Mouse (Mus musculus): Measurements from ENCODE around the gene Gipc3. TPM values are rescaled to one million over a fixed set of nuclear protein-coding genes. Genes with fewer than 3 reads are reported as not detected.
A peak's percentile ranks its signal among the peaks of the same experiment; 100 is the strongest.

Gene Gipc3
- polyA plus RNA-seq, 1 experiment from 2014 or later = 0.10 TPM

DNA sequence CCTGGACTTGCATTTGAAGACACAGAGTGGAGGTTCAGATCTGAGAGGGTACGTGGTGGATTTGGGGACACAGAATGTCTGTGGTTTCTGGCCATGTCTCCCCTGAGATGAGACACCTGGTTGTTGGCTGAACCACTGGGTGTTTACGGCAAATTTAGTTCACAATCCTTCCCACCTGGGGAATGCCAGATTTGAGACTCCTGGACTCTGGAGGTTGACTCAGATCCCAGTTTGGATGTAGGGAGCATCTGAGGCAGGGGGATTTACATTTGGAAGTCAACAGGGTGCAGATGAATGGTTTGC lies 34.2 kb upstream of the Gipc3 start:
- no peaks in the 10 kb centered on the region for H3K9me3 ChIP-seq (ENCODE audit: control insufficient read depth, low read length)
- H3K4me3 ChIP-seq (ENCODE audit: low read length) = peak overlapping the region; percentile 87
- H3K9ac ChIP-seq (ENCODE audit: low read length) = peak overlapping the region; percentile 98
- peak overlapping the region; percentile 66; the same call in 1 of the 2 replicates for H3K27ac ChIP-seq (ENCODE audit: low read length)
- ATAC-seq (ENCODE audit: low read depth) = no peak
- peak overlapping the region; percentile 92 for H3K4me2 ChIP-seq (ENCODE audit: low read depth, low read length)
- WGBS = 31% methylated on average over 2 of the region's 2 CpGs
- no peaks in the 10 kb centered on the region for H3K27me3 ChIP-seq (ENCODE audit: control insufficient read depth, insufficient read depth, low read depth, low read length)
- H3K4me1 ChIP-seq (replicated peaks; ENCODE audit: control insufficient read depth, insufficient read depth, low read length) = peaks cover 23% of the 10 kb centered on the region
- peaks cover 19% of the 10 kb centered on the region for H3K36me3 ChIP-seq (ENCODE audit: control insufficient read depth, insufficient read depth, low read length)

DNA sequence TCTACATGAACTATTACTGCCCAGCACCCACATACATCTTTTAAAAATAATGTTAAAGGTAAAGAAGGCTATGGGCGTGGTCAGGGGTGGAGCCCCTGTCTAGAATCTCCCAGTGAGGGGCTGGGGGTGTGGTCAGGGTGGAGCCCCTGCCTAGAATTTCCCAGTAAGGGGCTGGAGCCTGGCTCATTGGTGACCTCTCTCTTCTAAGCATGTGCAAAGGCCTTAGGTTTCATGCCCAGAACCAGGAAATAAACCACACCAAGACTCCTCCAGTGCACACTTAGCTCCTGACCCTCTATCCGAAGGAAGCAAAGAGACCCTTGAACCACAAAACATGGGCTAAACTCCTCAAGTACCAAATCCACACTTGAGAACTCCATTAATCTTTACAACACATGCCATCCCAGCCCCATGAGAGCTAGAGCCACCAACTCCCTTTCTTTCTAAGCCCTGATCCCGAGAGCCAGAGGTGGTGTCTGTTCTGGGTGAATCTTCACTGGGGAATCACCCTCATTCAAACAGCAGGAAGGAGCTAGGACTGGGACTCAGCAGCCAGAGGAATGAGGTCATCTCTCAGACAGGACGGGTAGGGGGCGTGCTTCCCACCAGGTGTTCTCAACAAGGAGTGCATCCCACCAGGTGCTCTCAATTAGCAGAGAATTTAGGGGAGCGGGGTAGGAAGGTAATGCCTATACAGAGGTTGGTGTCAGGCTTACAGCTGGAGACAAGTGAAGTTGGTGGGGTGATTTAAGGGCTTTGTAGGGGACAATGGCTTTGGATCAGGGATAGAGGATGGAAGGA lies 33.7 kb upstream of the Gipc3 start:
- peaks cover 19% of the 10 kb centered on the region for H3K36me3 ChIP-seq (ENCODE audit: control insufficient read depth, insufficient read depth, low read length)
- H3K4me3 ChIP-seq (ENCODE audit: low read length) = peak overlapping the region; percentile 87
- H3K9ac ChIP-seq (ENCODE audit: low read length) = peak overlapping the region; percentile 98
- H3K4me2 ChIP-seq (ENCODE audit: low read depth, low read length) = peak overlapping the region; percentile 92
- 26% methylated on average over 6 of the region's 6 CpGs for WGBS
- H3K27me3 ChIP-seq (ENCODE audit: control insufficient read depth, insufficient read depth, low read depth, low read length) = no peaks in the 10 kb centered on the region
- peaks cover 19% of the 10 kb centered on the region for H3K4me1 ChIP-seq (replicated peaks; ENCODE audit: control insufficient read depth, insufficient read depth, low read length)
- H3K9me3 ChIP-seq (ENCODE audit: control insufficient read depth, low read length) = no peaks in the 10 kb centered on the region
- no peak for ATAC-seq (ENCODE audit: low read depth)
- peak overlapping the region; percentile 0; the same call in 1 of the 2 replicates for H3K27ac ChIP-seq (ENCODE audit: low read length)

DNA sequence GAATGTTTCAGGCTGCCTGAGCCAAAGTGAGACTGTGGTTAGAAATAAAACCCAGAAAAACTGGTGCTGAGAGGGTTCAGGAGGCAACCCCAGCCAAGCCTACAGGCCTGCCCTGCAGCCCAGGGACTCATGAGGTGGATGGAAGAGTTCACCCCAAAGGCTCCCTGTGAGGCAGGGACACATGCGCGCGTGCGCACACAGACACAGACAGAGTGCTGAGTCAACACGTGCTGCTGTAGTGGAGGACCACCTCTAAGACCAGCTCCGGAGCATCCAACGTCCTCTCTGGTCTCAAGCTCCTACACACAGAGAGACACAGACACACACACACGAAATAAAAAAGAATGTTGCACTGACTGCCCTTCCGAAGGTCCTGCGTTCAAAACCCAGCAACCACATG lies 32.3 kb upstream of the Gipc3 start:
- H3K36me3 ChIP-seq (ENCODE audit: control insufficient read depth, insufficient read depth, low read length) = peaks cover 27% of the 10 kb centered on the region
- H3K4me1 ChIP-seq (replicated peaks; ENCODE audit: control insufficient read depth, insufficient read depth, low read length) = peaks cover 19% of the 10 kb centered on the region
- no peaks in the 10 kb centered on the region for H3K9me3 ChIP-seq (ENCODE audit: control insufficient read depth, low read length)
- 87% methylated on average over 10 of the region's 10 CpGs for WGBS
- no peak overlapping the region for H3K4me2 ChIP-seq (ENCODE audit: low read depth, low read length)
- no peak overlapping the region for H3K9ac ChIP-seq (ENCODE audit: low read length)
- ATAC-seq (ENCODE audit: low read depth) = no peak
- H3K27ac ChIP-seq (ENCODE audit: low read length) = no peak overlapping the region
- no peaks in the 10 kb centered on the region for H3K27me3 ChIP-seq (ENCODE audit: control insufficient read depth, insufficient read depth, low read depth, low read length)
- no peak overlapping the region for H3K4me3 ChIP-seq (ENCODE audit: low read length)

DNA sequence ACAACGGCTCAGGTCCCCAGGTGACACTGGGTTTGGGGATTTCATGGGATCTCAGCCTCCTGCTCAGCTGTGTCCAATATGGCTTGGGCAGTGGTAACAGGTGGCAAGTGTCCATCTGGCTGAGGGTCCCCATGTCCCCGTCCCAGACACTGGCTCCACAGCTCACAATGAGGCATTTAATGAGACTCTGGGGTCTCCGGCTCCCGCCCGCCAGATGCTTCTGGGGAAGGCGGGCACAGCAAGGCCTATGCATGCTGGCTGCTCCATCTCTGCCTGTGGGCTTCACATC lies 24.1 kb upstream of the Gipc3 start:
- H3K9ac ChIP-seq (ENCODE audit: low read length) = no peak overlapping the region
- 81% methylated on average over 6 of the region's 6 CpGs for WGBS
- peaks cover 44% of the 10 kb centered on the region for H3K36me3 ChIP-seq (ENCODE audit: control insufficient read depth, insufficient read depth, low read length)
- no peaks in the 10 kb centered on the region for H3K9me3 ChIP-seq (ENCODE audit: control insufficient read depth, low read length)
- no peak overlapping the region for H3K27ac ChIP-seq (ENCODE audit: low read length)
- peaks cover 36% of the 10 kb centered on the region for H3K4me1 ChIP-seq (replicated peaks; ENCODE audit: control insufficient read depth, insufficient read depth, low read length)
- no peak for ATAC-seq (ENCODE audit: low read depth)
- no peak overlapping the region for H3K4me3 ChIP-seq (ENCODE audit: low read length)
- no peak overlapping the region for H3K4me2 ChIP-seq (ENCODE audit: low read depth, low read length)
- H3K27me3 ChIP-seq (ENCODE audit: control insufficient read depth, insufficient read depth, low read depth, low read length) = peaks cover 6% of the 10 kb centered on the region

DNA sequence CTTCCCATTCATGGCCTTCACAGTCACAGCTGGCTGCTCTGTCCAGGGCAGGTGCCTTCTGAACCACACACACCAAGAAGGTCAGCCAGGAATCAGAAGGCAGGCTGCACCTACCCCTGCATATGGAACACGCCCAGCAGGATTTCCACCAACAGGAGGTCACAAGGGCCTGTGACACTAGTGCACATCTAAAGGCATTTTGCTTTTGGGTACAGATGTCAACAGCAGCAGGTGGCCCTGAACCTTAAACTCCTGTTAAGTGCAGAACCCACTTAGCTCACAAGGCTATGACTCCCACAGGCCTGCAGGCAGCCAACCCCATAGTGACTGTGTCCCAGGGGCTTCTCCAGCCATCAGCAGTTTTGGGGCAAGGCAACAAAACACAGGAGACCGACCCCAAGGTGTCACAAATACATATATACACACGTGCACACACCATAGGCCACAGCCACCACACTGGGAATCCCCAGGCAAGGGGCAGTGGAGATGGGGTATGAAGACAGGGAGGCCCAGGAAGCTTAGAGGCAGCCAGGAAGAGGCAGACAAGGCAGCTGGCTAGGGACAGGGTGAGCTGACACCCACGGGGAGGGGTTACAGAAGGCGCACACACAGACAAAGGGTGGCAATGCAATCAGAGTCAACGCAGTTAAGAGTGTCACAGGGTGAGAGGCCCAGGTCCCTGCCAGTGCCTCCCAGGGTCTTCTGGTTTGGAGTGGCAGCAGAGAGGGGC lies 23.6 kb upstream of the Gipc3 start:
- ATAC-seq (ENCODE audit: low read depth) = no peak
- peaks cover 44% of the 10 kb centered on the region for H3K36me3 ChIP-seq (ENCODE audit: control insufficient read depth, insufficient read depth, low read length)

DNA sequence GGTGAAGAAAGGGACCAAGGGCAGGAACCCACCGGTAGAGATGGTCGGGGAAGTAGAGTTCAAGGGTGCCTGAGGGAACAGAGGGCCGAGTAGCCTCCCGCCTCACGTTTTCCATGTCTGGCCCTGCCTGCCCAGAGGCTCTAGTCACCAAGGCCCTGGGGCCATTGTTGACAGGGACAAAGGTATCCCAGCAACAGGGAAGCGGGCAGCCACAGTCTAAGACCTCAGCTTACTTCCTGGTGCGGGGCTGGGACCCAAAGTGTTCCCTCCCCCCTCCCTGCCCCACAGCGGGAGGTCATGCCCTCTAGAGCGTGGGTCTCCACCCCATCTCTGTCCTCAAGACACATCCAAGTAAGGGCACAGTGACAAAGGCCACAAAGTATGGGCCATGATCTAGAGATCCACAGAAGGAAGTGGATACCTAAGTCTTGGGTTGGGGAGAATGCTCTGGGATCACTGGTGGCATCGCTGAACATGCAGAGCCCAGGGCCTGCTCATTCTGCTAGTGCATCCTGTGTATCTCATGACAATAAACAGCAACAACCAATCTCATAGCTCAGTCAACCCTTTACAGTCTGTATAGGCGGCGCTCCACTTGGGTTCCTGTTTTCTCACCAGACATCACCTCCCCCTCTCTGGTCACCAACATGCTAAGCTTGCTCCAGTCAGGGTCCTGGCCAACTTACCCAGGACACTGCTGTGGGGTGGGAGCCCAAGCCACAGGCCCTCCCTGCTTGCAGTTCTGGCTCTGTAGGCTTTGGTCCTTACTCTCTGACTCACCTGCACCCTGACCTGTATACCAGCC lies 22.8 kb upstream of the Gipc3 start, which contains the start of gene 4930404N11Rik:
4930404N11Rik (minus strand) TSS at position 145 of the 805 bp plus-strand sequence.
- Histone ChIP-seq H3K4me1 (replicated peaks; ENCODE audit: control insufficient read depth, insufficient read depth, low read length) (peaks cover 44% of the 10 kb centered on the region), H3K4me3 (ENCODE audit: low read length) (peak within 1 kb of the TSS; percentile 34), H3K9me3 (ENCODE audit: control insufficient read depth, low read length) (no peaks in the 10 kb centered on the region), H3K27ac (ENCODE audit: low read length) (peak within 1 kb of the TSS; percentile 37; the same call in 1 of the 2 replicates), H3K4me2 (ENCODE audit: low read depth, low read length) (peak within 1 kb of the TSS; percentile 60), H3K36me3 (ENCODE audit: control insufficient read depth, insufficient read depth, low read length) (peaks cover 41% of the 10 kb centered on the region), H3K9ac (ENCODE audit: low read length) (peak within 1 kb of the TSS; percentile 64), H3K27me3 (ENCODE audit: control insufficient read depth, insufficient read depth, low read depth, low read length) (peaks cover 6% of the 10 kb centered on the region)
- ATAC-seq (ENCODE audit: low read depth) = peak; percentile 11; the same call in 1 of the 2 replicates
- 28% methylated on average over 12 of the region's 12 CpGs for WGBS

More for the DNA sequence above, 23.6 kb upstream of the Gipc3 start:
- Histone ChIP-seq H3K9me3 (ENCODE audit: control insufficient read depth, low read length) (no peaks in the 10 kb centered on the region), H3K4me2 (ENCODE audit: low read depth, low read length) (no peak overlapping the region), H3K4me3 (ENCODE audit: low read length) (no peak overlapping the region), H3K9ac (ENCODE audit: low read length) (no peak overlapping the region), H3K27me3 (ENCODE audit: control insufficient read depth, insufficient read depth, low read depth, low read length) (peaks cover 6% of the 10 kb centered on the region), H3K4me1 (replicated peaks; ENCODE audit: control insufficient read depth, insufficient read depth, low read length) (peaks cover 38% of the 10 kb centered on the region), H3K27ac (ENCODE audit: low read length) (no peak overlapping the region)
- WGBS = 65% methylated on average over 6 of the region's 6 CpGs

DNA sequence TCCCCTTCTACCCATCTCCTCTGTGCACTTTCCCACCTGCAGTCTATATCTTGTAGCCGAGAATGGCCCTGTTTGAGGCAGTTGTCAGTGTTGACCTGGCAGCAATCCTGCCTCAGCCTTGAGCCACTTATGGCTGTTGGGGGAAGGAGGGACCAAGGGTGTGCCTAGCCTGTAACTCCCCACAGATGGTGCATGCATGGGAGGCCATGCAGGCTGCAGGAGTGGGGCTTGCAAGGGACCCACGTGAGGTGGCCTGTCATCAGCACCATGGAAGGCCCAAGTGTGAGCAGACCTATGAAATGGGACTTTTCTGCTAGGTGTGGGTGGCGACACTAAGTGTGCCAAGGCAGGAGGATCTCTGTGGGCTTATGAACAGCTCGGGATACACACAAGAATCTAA lies 22.0 kb upstream of the Gipc3 start:
- Histone ChIP-seq H3K4me3 (ENCODE audit: low read length) (no peak overlapping the region), H3K4me1 (replicated peaks; ENCODE audit: control insufficient read depth, insufficient read depth, low read length) (peaks cover 45% of the 10 kb centered on the region)

DNA sequence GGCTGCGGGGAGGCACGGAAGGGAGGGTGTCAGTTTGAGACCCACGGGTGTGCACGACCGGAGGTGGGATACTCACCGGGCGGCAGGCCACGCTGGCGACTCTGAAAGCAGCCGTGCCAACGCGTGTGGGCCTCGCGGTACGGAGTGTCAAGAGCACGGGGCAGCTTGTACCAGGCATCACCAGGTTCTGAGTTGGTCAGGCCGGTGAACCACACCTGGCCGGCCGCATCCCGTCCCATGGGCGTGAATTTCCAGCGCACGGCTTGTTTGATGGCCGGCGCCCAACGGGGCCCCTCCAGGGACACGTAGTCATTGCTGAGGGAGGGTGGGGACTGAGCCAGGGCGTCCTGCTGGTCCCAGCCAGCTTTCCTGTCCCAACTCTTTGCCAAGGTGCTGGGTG lies 21.6 kb upstream of the Gipc3 start:
- ATAC-seq (ENCODE audit: low read depth) = peak; percentile 1; the same call in 1 of the 2 replicates
- Histone ChIP-seq H3K4me2 (ENCODE audit: low read depth, low read length) (peak overlapping the region; percentile 60), H3K9ac (ENCODE audit: low read length) (peak overlapping the region; percentile 64), H3K9me3 (ENCODE audit: control insufficient read depth, low read length) (no peaks in the 10 kb centered on the region), H3K36me3 (ENCODE audit: control insufficient read depth, insufficient read depth, low read length) (peaks cover 29% of the 10 kb centered on the region), H3K4me1 (replicated peaks; ENCODE audit: control insufficient read depth, insufficient read depth, low read length) (peaks cover 45% of the 10 kb centered on the region), H3K27me3 (ENCODE audit: control insufficient read depth, insufficient read depth, low read depth, low read length) (peaks cover 6% of the 10 kb centered on the region), H3K27ac (ENCODE audit: low read length) (peak overlapping the region; percentile 37; the same call in 1 of the 2 replicates), H3K4me3 (ENCODE audit: low read length) (peak overlapping the region; percentile 34)
- 9% methylated on average over 28 of the region's 28 CpGs for WGBS

More for the DNA sequence above, 22.0 kb upstream of the Gipc3 start:
- Histone ChIP-seq H3K27me3 (ENCODE audit: control insufficient read depth, insufficient read depth, low read depth, low read length) (peaks cover 6% of the 10 kb centered on the region), H3K4me2 (ENCODE audit: low read depth, low read length) (peak overlapping the region; percentile 60; the same call in 1 of the 2 replicates), H3K9ac (ENCODE audit: low read length) (no peak overlapping the region), H3K9me3 (ENCODE audit: control insufficient read depth, low read length) (no peaks in the 10 kb centered on the region), H3K36me3 (ENCODE audit: control insufficient read depth, insufficient read depth, low read length) (peaks cover 33% of the 10 kb centered on the region), H3K27ac (ENCODE audit: low read length) (peak overlapping the region; percentile 37; the same call in 1 of the 2 replicates)
- ATAC-seq (ENCODE audit: low read depth) = 0 out of 2 replicates have a peak, but pooled peaks have one; percentile 3
- WGBS = 28% methylated on average over 4 of the region's 4 CpGs

All from lung, embryonic 16.5 days (tissue).